Mouse (Mus musculus) 3T3-L1 (cell line): Measurements from ENCODE around the gene Ptgr1.

ENCODE experiments used
- DNase-seq: peaks from one replicate; pipeline ENCODE4 v3.0.0-alpha.2; 2015; ENCODE audit warnings: low read depth, low spot score

Gene Ptgr1

DNA sequence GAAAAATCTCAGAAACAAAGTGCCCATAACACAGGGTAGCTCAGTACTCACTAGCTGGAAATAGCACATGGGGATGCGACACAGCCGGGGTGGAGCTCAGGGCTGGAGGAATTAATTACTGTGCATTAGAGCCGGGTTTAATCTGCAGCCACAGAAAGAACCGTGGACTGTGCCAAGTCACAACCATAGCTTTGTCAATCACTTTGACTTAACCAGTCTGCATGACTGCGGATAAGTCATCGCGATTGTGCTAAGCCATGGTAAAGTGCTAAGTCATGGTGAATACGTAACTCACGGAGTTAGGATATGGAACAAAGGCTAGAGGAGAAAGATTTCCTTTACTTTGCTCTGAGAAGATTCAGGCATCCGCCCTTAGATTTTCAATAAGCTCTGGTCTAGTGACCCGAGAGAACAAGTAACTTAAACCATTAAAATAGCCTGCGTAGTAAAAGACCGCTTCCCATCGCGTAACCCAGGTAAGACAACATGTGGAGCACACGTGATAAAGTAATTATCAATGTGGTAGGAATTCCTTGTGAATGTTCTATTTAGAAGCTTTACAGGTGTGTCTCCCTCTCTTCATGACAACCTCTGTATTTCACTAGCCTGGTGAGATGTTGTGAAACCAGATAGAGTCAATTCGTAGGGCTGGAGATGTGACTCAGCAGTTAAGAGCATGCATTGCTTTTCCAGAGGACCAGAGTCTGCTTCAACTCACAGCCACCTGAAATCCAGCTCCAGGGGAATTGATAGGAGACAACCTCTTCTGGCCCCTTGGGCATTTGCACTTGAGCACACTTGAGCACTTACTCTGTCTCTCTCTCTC is 3.9 kb upstream of the Ptgr1 start:
- no peak for DNase-seq

DNA sequence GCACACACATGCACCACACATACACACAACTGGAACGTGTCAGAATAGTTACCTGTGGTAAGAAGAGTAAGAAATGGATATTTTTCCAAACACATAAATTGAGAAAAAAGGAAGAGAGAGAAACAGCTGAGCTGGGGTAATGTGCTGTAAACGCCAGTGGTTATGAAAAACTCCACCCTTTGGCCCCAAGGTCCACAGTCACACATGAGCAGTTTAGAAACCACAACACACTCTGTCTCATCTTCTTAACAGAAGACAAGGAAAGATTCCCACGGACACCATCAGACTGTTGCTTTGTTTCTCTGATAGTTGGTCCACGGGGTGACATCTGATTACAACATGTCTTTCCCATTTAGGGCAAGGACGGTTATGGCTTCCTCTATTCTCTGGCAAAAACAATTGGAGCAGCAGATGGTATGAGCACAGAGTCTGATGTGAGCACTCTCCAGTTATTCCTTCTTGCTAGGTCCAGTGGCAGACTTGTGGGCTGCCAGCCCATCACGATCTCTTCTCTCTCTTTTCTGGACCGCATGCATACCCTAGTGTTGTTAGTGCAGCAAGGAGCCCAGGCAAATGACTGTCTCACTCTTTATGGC is 2.5 kb upstream of the Ptgr1 start:
- DNase-seq: no peak

DNA sequence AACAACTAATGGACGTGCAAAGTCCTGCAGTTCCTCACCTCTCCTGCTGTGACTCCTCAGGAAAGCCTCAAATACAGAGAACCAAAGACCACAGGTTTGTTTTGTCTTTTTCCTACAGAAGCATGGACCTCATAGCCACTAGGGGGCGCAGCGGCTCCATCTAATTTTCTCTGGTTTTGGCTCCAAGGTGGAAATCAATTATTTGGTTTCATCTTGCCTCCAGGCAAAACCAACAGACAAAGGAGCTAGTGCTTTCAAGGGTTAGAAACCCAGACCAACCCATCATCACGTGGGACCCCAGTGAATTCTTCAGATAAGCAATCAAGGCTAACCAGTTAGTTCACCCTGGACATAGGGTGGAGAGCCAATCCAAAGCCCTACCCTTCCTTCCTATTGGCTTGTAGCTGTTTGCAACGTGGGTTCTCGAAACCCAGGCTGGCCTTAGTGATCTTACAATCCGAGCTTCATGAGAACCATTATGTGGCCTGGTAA is 1.7 kb downstream of the Ptgr1 start:
- DNase-seq: peak; percentile 79

DNA sequence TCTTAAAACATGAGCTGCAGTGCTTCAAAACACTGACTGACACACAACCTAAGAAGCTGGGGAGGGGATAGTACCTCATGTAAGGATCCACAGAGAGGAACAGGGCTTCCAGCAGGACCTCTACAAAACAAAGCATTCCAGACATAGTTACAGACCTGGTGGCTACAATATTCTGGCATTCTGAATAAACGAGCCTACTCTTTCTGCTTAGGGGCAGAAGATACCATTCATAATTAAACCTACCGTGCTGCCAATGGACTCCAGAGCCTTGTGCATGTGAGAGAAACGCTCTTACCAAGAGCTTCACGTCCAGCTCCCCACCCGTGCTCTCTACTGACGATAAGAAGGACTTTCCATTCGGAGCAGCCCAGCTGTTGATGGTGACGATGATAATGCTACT is 4.1 kb downstream of the Ptgr1 start:
- DNase-seq: no peak

DNA sequence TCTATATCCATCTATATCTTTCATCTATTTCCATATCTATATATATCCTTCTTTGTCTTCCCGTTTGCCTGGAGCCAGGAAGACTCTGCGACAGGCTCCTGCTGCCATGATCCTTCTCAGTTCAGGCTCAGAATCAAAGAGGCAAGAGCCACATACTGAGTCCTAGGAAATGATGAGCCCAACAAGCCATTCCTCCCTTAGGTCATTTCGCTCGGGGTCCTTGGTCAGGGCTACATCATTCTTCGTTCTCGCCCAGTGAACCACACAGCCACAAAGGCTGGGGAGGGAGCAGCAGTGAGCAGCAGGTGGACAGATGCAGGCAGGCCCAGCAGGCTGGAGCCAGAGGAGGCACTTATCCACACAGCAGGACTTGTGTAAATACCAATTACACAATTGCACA is 5.5 kb downstream of the Ptgr1 start:
- no peak for DNase-seq

DNA sequence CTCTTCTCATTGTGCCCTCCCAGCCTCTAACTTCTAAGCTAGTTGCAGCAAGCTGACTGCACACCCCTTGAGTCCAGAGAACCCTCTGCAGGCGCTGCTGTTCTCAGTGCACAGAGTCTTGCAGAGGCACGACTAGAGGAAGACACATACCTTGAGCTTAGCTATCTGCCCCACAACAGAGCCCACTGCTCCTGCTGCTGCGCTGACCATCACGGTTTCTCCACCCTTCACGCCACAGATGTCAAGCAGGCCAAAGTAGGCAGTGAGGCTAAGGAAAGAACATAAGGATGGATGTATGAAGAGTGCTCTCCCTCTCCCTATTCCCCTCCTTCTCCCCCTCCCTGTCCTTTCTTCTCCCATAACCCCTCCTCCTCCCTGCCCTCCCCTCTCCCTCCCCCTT is 11.2 kb downstream of the Ptgr1 start:
- no peak for DNase-seq

DNA sequence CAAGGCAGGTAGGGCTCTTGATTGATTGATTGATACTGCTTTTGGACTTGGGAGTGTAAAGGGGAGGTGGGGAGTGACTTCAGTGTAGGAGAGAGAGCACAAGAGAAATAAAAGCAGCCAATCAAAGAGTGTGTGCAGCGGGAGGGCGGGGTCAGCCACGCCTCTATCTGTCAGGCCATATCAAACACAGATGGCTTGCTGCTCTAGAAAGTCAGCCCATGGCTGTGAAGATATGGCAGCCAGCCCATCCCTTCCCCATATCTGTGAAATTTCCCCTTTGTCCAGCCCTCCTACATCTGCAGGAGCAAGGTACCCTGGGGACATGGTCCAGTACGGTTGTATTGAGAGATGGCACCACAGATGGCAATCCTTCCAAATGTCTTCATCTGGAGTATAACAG is 16.2 kb downstream of the Ptgr1 start:
- DNase-seq: no peak

DNA sequence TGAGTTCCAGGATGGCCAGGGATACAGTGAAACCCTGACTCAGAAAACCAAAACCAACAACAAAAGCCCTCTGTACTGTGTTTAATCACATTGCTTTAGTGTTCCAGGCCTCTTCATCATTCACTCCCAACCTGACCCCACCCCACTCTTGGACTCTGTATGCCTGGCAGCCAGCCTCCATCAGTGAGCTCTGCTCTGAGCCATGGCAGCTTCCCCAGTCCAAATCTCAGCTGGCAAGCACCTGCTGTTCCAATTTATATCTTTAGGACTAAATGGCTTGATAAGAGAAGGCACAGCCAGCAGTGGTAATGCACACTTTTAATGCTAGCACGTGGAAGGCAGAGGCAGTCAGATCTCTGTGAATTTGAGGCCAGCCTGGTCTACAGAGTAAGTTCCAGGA is 21.8 kb downstream of the Ptgr1 start:
- DNase-seq: no peak

DNA sequence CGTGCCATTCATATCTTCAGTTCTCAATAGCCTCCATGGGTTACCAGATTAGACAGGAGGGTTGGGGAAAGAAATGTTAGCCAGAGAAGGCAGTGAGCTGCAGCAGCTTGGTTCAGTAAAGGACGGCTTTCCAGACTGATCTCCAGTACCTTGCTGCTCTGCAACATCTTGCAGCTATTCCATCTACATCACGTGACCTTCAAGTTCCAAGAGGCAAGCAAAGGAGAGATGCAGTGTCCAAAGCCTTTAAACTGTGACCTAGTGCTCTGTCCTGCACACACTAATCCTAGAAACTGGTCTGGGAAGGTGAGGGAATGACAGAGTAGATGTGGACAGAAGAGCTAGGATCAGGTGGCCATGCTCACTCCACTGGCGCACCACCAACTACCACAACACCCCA is 23.6 kb downstream of the Ptgr1 start:
- no peak for DNase-seq

DNA sequence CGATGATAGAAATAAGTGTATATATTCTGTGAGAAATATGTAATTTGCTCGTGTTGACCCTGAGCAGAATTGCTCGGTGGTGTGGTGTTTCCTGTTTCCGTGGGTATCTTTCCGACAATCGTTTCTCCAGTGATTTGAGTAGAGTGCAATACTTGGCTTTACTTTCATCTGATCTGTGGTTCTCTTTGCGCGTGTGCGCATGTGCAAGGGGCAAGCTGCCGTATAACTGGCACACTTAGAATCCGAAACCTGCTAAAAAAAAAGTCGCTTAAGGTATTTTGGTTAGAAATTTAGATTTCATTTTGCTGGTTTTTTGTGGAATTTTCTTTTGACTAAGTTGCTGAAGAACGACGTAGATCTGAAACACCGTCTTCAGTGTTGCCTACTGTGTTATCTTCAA is 25.2 kb downstream of the Ptgr1 start:
- no peak for DNase-seq

DNA sequence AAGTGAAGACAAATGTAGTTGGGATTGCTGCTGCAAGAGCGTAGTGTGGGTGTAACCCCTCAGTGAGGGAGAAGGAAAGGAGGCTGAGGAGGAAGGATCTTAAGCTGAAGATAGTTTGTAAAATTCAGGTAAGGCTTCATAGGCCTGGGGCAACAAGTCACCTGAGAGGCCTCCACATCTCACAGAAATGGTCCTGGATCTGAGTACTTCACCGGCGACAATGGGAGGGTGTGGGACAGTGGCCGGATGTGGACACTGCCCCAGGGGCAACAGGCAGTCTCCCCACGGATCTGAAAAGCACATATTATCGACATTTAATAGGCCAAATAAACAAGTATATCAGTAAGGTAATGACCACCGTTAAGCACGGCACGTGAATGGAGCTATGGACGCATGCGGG is 34.3 kb downstream of the Ptgr1 start:
- DNase-seq: no peak

DNA sequence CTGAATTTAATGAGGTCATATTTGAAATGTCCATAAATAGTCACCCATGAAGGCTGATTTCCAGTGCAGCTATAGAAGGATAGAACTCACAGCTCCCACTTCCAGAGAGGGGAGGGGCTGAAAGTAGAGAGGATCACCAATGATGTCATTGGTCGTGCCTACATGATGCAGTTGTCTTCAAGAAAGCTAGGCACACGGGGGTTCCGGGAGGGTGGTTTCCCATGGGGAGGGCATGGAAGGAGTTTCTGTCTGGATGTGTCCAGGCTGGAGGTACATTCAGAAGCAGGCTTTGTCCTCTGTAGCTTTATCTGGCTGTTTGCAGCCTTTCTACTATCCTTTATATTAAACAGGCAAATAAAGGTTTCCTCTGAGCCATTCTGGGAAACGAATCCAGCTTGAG is 38.5 kb downstream of the Ptgr1 start:
- no peak for DNase-seq

DNA sequence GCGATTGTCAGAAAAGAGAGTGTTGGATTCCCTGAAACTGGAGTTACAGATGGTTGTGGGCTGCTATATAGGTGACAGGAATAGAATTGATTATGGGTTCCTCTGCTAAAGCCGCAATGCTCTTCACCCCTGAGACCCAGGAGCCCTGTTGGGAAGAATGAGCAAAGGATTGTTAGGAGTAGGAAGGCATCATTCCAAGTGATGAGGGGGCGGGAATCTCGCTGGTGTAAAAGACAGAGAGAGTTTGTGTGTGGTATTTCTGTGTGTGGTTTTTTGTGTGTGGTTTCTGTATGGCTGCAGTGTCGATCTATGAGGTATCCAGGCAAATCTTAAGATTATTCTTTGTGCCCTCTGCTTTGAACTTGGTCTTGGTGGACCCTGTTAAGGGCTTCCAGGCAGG is 42.2 kb downstream of the Ptgr1 start:
- no peak for DNase-seq

DNA sequence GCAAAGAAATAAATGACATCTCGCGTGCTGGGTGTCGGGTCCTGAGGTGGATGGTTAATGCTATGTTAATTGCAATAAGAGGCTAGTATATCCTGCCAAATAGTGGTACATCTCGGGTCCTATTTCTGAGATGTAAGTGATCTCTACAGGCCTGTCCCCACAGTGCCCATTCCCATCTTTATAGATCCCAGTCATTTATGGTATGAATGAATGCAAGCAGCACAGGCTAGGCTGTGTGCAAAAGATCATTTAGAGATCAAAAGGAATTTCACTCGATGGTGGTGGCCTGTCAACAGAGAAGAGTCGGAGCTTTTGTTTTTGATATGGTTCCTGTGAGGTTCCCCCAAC is 42.7 kb downstream of the Ptgr1 start:
- DNase-seq: no peak

DNA sequence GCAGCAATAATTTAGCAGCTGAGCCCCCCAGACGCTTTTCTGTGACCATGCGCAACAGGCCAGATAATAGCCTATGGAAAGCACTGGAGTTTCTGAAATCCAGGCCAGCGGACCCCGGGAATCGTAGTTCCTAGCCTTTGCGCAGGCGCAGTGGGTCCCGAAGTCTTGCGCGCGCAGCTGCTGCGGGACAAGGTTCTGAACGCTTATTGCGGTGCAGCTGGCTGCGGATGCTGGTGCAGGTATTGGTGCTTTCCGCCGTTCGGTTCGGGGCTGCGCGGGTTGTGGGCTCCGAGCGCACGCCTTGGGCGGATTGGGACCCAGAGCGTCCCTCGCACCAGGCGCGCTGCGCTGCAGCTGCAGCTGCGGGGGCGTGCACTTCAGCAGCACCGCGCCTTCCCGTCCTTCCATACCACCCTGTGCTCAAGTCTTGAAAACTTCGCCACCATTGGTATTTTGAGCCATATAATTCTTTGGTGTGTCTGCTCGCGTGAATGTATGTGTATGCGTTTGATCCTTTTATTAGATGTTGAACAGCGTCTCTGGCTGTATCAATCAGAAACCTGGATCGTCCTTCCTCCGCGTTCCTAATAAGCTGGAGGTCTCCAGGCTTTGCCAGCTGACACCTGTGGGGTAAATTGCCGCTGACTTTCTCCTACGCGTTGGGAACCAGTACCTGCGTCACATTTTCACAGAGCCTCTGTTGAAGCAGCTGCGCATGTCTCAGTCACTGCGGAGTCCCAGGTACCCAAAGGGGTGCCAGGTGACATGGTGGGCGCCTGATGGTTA is 43.3 kb downstream of the Ptgr1 start, which contains the start of gene Zkscan16:
TSS of gene Zkscan16 (plus strand) at position 209 of the 786 bp plus-strand sequence.
- DNase-seq: no peak

DNA sequence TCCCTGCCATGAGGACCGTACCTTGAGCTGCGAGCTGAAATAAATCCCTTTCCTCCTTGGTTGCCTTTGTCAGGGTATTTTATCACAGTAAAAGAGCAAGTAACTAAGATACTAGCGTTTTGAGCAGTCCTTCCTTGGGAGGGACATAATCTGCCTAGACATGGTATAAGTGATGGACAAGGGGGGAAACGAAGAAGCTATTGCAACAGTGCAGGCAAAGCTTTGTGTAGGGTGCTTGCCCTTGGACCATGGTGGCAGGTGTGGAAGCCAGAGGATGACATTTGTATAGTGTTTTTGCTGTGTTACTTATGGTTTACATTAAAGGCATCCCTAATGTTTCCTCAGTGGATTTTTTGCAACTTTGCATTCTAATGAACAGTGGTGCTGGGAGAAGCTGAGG is 44.0 kb downstream of the Ptgr1 start:
- DNase-seq: no peak

DNA sequence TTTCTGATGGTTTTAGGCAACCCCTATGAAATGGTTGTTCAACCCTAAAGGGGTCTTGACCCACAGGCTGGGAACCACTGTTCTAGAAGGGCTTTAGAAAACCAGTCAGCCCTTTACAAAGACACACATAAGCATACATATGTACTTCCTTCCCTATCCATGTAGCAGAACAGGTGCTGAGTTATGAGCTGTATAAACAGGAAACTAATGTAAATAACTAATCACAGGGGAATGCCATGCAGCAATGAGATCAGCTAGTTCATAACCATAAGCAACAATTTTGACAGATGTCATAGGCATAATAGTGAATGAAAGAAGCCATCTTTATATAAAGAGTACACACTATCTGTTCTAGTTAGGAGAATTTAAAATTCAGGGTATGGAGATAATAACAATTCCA is 45.3 kb downstream of the Ptgr1 start:
- no peak for DNase-seq

DNA sequence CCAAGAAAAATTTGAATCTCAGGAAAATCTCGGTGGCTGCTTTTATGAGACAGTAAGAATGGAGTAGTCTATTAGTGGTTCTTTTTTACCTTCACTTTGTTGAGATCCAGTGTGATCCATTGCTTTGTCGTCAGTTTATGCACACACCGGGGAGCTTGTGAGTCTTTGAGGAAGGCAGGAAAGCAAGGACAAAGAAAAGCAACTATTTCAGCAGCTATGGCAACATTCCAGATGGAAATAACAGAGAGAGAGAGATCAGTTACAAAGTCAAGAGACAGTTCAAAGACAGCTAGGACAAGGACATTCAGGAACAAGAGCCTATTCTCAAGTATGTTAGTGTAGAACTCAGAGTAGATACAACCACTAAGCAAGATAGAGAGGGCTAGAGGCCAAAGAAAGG is 51.1 kb downstream of the Ptgr1 start:
- no peak for DNase-seq

DNA sequence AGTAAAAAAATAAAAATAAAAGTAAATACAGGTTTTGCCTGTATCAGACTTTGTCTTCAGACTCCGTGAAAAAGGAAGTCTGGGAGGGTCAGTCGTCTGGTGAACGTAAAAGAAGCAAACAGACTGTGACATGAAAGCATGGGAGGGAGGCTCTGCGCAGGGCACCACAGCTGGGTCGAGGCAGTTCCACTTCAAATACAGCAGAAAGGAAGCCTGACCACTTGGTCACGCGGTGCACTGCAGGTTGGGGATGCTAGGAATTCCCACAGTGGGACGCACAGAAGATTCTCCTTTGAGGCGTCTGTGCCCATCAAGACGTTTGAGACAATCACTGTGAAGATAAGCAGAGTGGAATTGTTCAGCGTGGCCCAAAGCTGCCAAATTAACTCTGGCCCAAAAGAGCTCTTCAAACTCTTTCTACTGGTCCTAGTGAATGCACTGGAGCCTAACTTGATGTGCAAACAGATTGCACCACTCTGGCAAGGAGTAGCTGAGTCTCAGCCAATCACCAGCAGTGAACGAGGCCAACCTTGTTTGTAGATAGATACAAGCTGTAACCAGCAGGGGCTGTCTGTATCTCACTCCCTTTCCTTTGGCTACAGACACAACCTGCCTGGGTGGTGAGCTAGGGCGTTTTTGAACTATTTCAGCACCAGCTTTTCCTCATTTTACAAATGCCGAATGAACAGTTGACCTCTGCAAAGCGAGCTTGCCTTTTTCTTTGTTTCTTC is 52.0 kb downstream of the Ptgr1 start:
- peak; percentile 46 for DNase-seq

DNA sequence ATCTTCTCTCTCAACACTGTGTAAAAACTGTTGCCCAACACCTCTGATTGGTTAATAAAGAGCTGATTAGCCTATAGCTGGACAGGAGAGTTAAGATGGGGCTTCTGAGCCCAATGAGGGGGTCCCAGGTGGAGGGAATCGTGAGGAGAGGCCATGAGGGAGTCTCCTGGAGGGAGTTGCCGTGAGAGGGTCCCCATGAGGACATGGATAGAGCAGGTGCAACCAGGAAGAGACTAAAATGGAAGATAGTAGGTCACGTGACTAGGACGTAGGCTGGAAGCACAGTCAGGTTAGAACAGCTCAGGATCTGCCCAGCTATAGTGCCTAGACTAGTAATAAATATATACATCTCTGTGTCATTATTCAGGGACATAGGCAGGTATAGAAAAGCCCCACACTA is 52.6 kb downstream of the Ptgr1 start:
- no peak for DNase-seq

DNA sequence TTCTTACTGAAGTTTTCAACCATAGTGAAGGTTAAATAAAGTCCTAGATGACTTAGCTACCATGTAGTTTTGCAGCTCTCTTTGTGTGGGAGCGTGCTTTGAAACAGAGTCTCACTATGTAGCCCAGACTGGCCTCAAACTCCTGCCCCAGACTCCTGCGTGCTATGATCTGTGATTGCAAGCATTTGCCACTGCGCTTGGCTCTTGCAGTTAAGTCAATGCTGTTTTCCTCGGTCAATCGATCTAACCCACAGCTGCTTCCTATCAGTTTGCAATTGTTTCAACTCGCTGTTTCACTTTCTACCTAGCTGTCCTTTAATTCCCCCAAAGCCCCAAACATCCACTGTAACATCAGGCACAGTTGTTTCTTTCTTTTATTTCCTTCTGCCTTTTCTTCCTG is 54.4 kb downstream of the Ptgr1 start:
- no peak for DNase-seq

DNA sequence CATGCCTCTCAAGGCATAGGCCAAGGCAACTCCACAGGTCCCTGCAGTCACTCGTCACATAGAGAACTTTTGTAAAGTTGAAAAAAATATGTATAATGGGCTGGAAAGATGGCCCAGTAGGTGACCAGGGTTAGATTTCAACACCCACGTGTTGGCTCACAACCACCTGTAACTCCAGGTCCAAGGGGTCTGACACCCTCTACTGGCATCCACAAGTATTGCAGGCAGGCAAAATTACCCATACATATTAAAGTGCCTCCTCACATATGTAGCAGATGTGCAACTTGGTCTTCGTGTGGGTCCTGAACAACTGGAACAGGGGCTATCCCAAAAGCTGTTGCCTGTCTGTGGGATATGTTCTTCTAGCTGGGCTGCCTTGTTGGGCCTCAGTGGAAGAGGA is 59.3 kb downstream of the Ptgr1 start:
- peak; percentile 14 for DNase-seq
